Mouse (Mus musculus): ENCODE measurements around the gene Rps7. TPM values are rescaled to one million over a fixed set of nuclear protein-coding genes. Genes with fewer than 3 reads are reported as not detected.

Gene Rps7
- total and polyA plus RNA-seq, 2 experiments from 2014 or later, result 538 to 844 TPM

DNA sequence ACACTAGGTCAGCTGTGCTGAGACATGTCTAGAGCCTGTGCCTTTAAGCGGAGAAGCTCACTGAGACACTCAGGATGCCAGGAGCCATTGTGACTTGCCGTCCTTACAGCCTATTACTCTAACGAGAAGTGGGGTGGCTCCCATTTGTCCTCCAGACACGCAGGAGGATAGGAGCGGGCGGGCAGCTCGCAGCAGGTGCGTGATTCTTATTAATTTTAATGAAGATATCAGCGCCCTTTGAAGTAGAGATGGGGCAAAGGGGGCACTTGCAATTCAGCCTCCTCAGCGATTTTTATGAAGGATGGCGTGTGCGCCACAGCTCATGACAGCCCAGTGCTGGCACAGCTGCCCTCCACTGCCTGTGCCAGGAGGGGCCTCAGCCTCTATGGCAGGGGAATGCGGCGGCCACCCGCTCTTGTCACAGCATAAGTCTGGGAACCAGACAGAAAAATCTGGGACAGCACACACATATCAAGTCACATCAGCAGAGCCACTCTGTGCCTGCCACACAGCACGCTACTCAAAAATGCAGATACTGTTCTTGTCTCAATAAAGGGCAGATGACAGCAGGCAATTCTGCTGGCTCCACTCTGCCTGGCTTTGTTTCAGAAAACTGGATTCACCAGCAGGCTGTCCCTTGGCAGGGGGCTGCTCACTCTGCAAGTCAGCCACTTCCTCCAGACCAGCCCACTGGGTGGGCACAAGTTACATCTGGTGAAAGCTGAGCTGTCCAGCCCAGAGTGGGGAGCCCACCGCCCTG, 28.0 kb downstream of the Rps7 start:
- Histone ChIP-seq H3K9me3 (ENCODE audit: low read length) (no peaks in the 10 kb centered on the region), H3K9ac (replicated peaks; ENCODE audit: low read length, poor library complexity, severe bottlenecking) (peak overlapping the region; percentile 46; the same call in 1 of the 2 replicates), H3K36me3 (ENCODE audit: insufficient read depth, low read length) (no peaks in the 10 kb centered on the region), H3K4me1 (ENCODE audit: insufficient read depth, low read length) (peaks cover 10% of the 10 kb centered on the region), H3K4me2 (ENCODE audit: low read depth, low read length, poor library complexity, severe bottlenecking) (peak overlapping the region; percentile 41), H3K4me3 (ENCODE audit: low read depth, low read length) (peak overlapping the region; percentile 9; the same call in 1 of the 2 replicates), H3K27ac (ENCODE audit: low read depth, low read length) (peak overlapping the region; percentile 73), H3K27me3 (ENCODE audit: insufficient read depth, low read length) (no peaks in the 10 kb centered on the region)
- DNase-seq (ENCODE audit: low spot score), result peak; percentile 90
- TF ChIP-seq CTCF (IDR thresholded peaks at IDR 0.05), result peak; percentile 17; the same call in 1 of the 2 replicates
- peak; percentile 85 for ATAC-seq (ENCODE audit: low FRiP score)
- WGBS, result 17% methylated on average over 17 of the region's 17 CpGs

DNA sequence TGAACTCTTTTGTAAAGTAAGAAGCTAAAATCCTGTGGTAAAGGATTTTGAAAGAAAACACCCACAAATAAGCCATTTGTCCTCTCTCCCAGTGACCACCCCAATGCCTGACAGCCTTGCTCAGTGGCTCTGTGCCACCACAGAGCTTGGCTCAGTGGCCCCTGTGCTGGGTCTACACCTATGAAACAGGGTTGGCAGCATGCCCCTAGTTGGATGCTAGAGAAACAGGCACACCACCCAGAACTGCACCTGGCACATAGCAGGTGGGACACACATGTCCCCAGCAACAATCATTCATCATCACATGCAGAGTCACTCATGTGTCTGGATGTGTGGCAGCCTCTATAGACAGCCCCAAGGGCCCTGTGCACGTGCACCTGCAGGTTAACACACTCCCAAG, 32.3 kb downstream of the Rps7 start:
- WGBS, result 55% methylated on average over 1 of the region's 1 CpGs

DNA sequence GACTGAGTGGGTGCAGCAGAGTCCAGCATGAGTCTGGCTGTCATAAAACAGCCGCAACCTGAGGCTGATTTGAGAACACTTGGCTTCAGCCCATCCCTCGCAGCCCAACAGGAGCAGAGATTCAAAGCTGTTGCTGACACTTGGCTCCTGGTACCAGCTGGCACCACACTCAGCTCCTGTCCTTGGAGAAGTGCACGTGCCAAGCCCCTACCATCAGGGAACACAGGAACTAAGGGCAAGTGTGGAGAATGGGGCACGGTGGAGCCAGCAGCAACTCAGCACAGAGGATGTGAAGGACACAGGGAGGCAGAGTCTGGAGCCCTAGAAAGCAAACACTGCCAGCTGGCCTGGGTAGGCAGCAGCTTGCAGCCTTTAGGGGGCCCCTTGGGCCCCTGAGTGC, 33.5 kb downstream of the Rps7 start:
- Histone ChIP-seq H3K9ac (replicated peaks; ENCODE audit: low read length, poor library complexity, severe bottlenecking) (no peak overlapping the region; the same call in 1 of the 2 replicates), H3K27me3 (ENCODE audit: insufficient read depth, low read length) (no peaks in the 10 kb centered on the region), H3K4me3 (ENCODE audit: low read depth, low read length) (no peak overlapping the region), H3K27ac (ENCODE audit: low read depth, low read length) (no peak overlapping the region), H3K36me3 (ENCODE audit: insufficient read depth, low read length) (no peaks in the 10 kb centered on the region), H3K9me3 (ENCODE audit: low read length) (no peaks in the 10 kb centered on the region), H3K4me1 (ENCODE audit: insufficient read depth, low read length) (no peaks in the 10 kb centered on the region), H3K4me2 (ENCODE audit: low read depth, low read length, poor library complexity, severe bottlenecking) (no peak overlapping the region)
- DNase-seq (ENCODE audit: low spot score) (peak; percentile 88), ATAC-seq (ENCODE audit: low FRiP score) (peak; percentile 48; the same call in 1 of the 2 replicates)
- TF ChIP-seq CTCF (IDR thresholded peaks at IDR 0.05), result no peak
- 22% methylated on average over 4 of the region's 4 CpGs for WGBS

More for the DNA sequence above, 32.3 kb downstream of the Rps7 start:
- Histone ChIP-seq H3K9ac (replicated peaks; ENCODE audit: low read length, poor library complexity, severe bottlenecking) (no peak overlapping the region), H3K27me3 (ENCODE audit: insufficient read depth, low read length) (no peaks in the 10 kb centered on the region), H3K27ac (ENCODE audit: low read depth, low read length) (no peak overlapping the region), H3K4me2 (ENCODE audit: low read depth, low read length, poor library complexity, severe bottlenecking) (no peak overlapping the region), H3K9me3 (ENCODE audit: low read length) (no peaks in the 10 kb centered on the region), H3K36me3 (ENCODE audit: insufficient read depth, low read length) (no peaks in the 10 kb centered on the region), H3K4me3 (ENCODE audit: low read depth, low read length) (no peak overlapping the region), H3K4me1 (ENCODE audit: insufficient read depth, low read length) (peaks cover 9% of the 10 kb centered on the region)
- no peak for TF ChIP-seq CTCF (IDR thresholded peaks at IDR 0.05)
- DNase-seq (ENCODE audit: low spot score), result peak; percentile 47
- ATAC-seq (ENCODE audit: low FRiP score), result no peak

DNA sequence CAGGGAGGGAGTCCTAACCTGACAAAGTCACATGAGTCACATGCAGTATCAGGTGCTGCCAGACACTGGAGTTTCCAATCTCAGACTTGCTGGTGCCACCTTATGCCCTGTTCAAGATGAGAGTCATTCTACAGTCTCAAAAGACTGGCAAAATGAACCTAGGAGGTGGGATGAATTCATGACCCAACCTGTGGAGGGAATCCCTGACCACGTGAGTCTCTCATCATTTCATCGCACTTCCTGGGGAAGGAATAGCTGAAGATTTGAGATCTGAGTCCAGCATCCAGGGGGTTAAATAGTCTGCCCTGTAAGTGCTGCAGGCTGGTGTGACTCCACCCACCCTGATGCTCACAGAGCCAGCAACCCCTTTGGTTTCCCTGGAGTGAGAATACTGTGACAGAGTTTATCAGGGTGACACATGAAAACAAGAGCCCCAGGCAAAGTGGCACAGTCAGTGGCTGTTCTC, 37.2 kb downstream of the Rps7 start:
- WGBS, result 62% methylated on average over 2 of the region's 2 CpGs
- H3K4me2 ChIP-seq (ENCODE audit: low read depth, low read length, poor library complexity, severe bottlenecking), result no peak overlapping the region
- ATAC-seq (ENCODE audit: low FRiP score) (no peak), DNase-seq (ENCODE audit: low spot score) (no peak)
- H3K27me3 ChIP-seq (ENCODE audit: insufficient read depth, low read length), result no peaks in the 10 kb centered on the region
- H3K9me3 ChIP-seq (ENCODE audit: low read length), result no peaks in the 10 kb centered on the region
- H3K9ac ChIP-seq (replicated peaks; ENCODE audit: low read length, poor library complexity, severe bottlenecking), result no peak overlapping the region
- TF ChIP-seq CTCF (IDR thresholded peaks at IDR 0.05), result no peak
- no peaks in the 10 kb centered on the region for H3K36me3 ChIP-seq (ENCODE audit: insufficient read depth, low read length)
- H3K4me3 ChIP-seq (ENCODE audit: low read depth, low read length), result no peak overlapping the region
- no peak overlapping the region for H3K27ac ChIP-seq (ENCODE audit: low read depth, low read length)
- no peaks in the 10 kb centered on the region for H3K4me1 ChIP-seq (ENCODE audit: insufficient read depth, low read length)

DNA sequence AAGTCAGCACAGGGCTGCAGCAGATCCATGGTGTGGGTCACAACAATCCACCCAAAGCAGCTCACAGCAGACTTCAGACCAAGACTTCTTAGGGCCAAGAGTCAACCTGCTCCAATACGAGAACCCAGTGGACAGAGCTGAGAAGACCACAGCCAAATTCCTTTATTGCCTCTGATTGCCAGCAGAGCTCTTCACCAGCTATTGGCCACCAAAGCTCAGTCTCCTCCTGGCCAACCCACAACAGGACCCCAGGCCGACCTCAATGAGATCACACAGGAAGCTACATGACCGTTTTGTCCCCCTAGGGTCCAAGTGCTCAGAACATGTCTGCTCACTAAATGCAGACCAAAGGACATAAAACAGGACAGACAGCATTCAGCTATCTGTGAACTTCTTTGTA, 37.6 kb downstream of the Rps7 start:
- no peaks in the 10 kb centered on the region for H3K9me3 ChIP-seq (ENCODE audit: low read length)
- no peaks in the 10 kb centered on the region for H3K27me3 ChIP-seq (ENCODE audit: insufficient read depth, low read length)
- DNase-seq (ENCODE audit: low spot score) (no peak), ATAC-seq (ENCODE audit: low FRiP score) (no peak)
- WGBS, result 76% methylated on average over 3 of the region's 3 CpGs
- no peak overlapping the region for H3K27ac ChIP-seq (ENCODE audit: low read depth, low read length)
- no peaks in the 10 kb centered on the region for H3K4me1 ChIP-seq (ENCODE audit: insufficient read depth, low read length)
- H3K4me2 ChIP-seq (ENCODE audit: low read depth, low read length, poor library complexity, severe bottlenecking), result no peak overlapping the region
- no peak for TF ChIP-seq CTCF (IDR thresholded peaks at IDR 0.05)
- H3K9ac ChIP-seq (replicated peaks; ENCODE audit: low read length, poor library complexity, severe bottlenecking), result no peak overlapping the region
- H3K36me3 ChIP-seq (ENCODE audit: insufficient read depth, low read length), result no peaks in the 10 kb centered on the region
- no peak overlapping the region for H3K4me3 ChIP-seq (ENCODE audit: low read depth, low read length)

DNA sequence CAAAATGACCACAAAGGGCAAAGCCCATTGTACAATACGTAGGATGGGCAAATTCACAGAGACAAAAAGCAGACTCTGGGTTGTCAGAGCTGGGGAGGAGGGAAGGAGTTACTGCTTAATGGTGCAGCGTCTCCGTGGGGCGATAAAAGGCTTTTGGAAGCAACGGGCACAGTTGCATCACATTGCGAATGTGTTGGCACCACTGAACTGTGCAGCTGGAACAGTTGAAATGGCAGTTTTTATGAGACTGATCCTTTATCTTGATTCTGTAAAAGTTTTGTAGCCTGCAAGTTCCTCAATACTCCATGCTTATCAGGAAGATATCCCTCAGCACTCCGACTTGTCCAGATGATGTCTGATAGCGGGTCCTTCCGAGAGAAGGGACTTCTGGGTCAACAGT, 38.1 kb downstream of the Rps7 start:
- DNase-seq (ENCODE audit: low spot score) (no peak), ATAC-seq (ENCODE audit: low FRiP score) (no peak)
- Histone ChIP-seq H3K36me3 (ENCODE audit: insufficient read depth, low read length) (no peaks in the 10 kb centered on the region), H3K27ac (ENCODE audit: low read depth, low read length) (no peak overlapping the region), H3K4me1 (ENCODE audit: insufficient read depth, low read length) (no peaks in the 10 kb centered on the region), H3K27me3 (ENCODE audit: insufficient read depth, low read length) (no peaks in the 10 kb centered on the region), H3K9me3 (ENCODE audit: low read length) (no peaks in the 10 kb centered on the region), H3K9ac (replicated peaks; ENCODE audit: low read length, poor library complexity, severe bottlenecking) (no peak overlapping the region), H3K4me3 (ENCODE audit: low read depth, low read length) (no peak overlapping the region), H3K4me2 (ENCODE audit: low read depth, low read length, poor library complexity, severe bottlenecking) (no peak overlapping the region)
- TF ChIP-seq CTCF (IDR thresholded peaks at IDR 0.05), result no peak
- WGBS, result 87% methylated on average over 9 of the region's 9 CpGs

All from midbrain, postnatal 0 days (tissue).